Mouse (Mus musculus) right cerebral cortex, postnatal 14 days (tissue): ENCODE measurements around the gene Hc.
A peak's percentile ranks its signal among the peaks of the same experiment; 100 is the strongest.

Experiments
- DNase-seq: peaks from one replicate; pipeline ENCODE4 v3.0.0; 2022

Gene Hc

DNA sequence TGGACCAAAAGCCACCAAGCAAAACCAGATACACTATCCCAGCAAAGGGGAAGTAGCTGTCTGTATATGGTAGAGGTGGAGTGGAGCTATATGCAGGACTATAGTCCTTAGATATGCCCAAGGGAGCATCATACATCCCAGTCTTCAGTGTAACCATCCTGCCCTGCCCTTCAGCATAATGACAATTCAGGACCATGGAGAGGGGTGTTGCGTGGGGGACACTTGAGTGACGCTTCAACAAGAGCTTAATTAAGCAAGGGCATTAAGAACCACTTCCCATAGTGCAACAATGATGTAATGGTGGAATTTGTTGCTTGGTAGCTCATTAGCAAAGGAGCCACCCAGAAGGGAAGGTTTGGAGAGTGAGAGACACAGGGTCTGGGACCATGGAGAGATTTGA is 112.6 kb downstream of the Hc start:
- no peak for DNase-seq

DNA sequence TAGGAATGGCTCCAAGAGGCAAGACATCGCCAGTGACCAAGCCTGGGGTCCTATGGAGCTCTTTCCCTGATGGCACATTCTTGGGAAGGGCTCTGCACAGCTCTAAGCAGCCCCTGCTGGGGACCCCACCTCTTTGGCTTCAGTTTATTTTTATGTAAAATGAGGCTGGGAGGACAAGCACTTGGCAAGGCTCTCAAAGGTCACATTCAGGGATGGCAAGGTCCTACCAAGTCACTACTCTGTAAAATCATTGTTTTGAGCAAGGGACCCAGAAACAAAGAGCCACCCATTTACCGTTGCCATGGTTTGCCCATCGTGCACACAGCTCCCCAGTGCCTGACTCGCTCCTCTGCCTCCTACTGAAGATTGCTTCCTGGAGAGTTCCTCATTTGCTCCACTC is 115.2 kb downstream of the Hc start:
- no peak for DNase-seq

DNA sequence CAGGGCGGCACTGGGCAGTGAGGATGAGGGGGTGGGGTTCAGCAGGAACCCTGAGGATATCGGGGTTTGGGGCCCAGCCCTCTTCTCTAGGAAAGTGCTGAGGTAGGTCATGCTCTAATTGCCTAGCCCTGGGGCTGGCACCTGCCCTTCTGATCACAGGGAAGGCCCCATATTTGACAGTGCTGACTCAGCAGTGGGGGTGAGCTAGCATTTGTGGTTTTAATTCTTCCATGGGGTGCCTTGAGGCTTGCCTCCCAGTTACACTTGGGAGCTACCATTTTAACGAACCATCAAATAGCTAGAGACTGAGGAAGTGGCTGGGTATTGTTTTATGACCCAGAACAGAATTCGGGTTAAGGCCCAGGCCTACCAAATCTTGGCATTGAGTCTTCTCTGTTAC is 115.7 kb downstream of the Hc start:
- no peak for DNase-seq

DNA sequence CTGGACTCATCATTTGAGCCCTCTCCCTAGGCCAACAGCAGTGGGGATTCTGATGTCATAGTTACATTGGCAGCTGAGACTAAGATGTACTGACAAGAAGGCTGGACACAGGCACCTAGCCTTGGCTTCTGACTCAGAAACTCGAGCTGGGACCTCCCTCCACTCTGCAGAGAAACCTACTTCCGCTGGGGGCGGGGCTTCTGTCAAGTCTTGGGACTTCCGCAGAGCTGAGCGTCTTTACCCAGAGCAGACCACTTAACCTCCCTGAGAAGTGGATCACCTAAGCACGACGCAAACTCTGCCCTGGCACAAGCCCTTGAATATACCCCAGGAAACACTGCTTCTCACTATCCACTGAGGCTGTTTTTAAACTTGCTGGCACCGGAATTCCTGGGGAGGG is 116.5 kb downstream of the Hc start:
- DNase-seq, result peak; percentile 40

DNA sequence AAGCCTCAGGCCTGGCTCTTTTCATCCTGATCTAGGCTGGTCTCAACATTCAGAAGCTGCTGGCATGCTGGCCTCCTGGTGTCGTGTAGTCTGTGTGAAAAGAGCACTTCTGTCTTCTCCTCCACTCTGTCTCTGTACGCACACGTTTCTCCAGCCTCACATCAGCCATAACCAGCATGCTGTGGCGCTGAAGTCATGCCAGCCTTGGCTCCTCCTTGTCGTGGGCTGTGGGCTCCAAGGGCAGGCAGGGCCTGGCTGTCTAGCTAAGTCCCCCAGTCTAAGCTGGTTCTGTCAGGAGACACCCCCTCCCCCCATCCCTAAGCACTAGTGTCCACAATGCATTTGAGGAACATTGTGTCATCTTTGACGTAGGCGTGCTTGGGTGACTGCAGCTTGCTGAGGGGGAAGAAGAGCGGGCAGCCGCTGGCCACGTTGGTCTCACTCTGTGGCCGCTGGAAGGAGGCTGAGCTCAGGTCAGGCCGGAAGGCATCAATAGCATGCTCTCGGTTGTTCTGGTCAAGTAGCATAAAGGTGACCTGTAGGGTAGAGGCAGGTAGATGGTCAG is 117.6 kb downstream of the Hc start:
- no peak for DNase-seq

DNA sequence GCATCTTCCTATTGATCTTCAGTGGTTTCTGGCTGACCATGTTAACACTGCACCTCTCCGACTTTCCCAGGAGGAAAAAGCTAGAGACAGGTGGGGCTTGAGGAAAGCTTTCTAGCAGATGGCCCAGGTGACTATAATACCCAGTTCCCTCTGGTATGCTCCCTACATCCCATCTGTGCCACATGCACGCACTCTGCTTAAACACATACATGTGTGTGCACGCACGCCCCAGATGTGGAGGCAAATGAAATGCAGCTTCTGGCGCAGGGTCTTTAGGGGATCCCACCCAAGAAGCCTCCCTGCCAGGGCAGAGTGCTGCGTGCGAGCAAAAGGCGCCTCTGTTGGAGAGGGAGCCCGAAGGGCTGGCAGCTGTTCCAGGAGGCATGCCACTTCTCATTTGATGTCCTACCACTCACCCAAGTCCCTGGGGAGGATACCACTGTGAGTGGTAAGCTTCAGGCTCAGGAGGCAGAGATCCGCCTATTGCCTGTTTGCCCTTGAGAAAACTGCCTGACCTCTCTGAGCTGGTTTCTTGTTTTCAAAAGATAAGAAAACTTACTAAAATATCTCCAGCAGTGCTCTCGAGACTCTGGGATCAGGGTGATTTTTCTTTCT is 120.1 kb downstream of the Hc start:
- no peak for DNase-seq

DNA sequence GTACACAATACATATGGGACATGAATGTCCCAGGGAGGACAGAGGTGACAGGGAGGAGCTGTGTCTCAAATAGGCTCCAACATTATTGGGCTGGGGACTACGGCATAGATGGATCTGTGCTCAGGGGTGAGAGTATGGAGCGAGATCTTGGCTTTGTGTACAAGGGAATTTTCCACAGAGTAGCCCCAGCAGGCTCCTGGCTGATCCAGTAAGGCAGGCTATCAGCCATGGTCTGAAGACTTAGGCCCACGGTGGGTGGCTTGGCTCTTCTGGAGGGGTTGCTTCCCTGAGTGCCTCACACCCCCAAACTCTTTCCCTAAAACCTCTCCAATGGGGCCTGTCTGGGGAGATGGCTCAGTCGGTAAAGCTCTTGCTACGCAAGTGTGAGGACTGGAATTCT is 121.0 kb downstream of the Hc start:
- DNase-seq, result no peak

DNA sequence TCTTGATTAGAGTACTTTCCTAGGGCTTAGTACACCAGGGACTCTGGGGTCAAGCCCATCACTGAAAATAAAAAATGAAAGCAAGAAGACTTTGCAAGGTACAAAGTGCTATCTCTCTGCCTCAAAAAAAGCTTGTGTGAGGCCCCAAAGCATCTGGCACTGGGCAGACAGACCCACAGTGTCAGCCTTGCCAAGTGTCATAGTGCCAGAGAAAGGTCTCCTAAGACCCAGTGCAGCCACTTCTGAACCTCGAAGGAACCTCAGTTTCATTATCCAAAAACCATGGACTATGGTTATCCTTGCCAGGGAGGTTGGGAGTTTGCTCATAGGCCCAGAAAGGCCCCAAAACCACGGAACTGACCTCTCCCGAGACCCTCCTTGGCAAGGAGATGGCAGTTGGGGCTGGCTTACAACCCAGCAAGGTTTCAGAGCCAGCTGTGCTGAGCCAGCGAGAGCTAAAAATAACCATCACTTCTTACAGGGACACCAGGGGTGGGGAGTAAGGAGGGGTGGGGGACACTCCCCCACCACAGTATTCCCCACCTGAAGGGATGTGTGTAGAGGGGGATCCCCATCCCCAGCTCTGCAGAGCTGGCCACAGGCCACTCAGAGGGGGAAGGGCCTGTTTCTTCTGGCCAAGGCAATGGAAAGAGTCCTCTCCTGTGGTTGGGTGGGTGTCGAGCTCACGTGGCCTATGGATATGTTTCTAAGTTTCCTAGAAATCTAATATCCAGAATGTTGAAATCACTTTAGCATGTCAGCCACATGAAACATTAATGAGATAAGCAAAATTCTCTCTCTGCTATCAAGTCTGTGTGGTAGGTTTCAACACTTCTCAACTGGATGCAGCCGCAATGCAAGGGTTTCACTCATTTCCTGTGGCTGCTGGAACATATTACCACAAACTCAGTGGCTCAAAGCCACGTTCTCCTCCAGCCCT is 122.7 kb downstream of the Hc start:
- no peak for DNase-seq

DNA sequence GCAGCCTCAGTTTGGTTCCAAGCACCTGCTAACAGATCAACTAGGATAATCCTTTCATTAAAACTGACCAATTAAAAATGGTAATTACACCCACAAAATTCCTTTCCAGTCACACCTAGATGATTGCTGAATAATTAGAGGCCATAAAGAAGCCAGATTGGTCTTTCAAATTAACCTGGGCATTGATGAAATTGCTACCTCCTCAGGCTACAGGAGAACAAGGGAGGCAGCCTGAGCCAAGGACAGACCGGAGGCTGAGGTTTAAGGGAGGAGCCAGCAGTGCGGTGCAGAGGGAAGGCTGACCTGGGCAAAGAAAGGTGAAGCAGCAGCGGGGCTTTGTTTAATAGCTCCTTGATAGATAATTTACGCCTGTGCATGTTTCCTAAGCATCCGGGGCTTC is 123.8 kb downstream of the Hc start:
- DNase-seq, result no peak
